Mouse (Mus musculus): ENCODE results near the gene Snx3.

Gene Snx3

DNA sequence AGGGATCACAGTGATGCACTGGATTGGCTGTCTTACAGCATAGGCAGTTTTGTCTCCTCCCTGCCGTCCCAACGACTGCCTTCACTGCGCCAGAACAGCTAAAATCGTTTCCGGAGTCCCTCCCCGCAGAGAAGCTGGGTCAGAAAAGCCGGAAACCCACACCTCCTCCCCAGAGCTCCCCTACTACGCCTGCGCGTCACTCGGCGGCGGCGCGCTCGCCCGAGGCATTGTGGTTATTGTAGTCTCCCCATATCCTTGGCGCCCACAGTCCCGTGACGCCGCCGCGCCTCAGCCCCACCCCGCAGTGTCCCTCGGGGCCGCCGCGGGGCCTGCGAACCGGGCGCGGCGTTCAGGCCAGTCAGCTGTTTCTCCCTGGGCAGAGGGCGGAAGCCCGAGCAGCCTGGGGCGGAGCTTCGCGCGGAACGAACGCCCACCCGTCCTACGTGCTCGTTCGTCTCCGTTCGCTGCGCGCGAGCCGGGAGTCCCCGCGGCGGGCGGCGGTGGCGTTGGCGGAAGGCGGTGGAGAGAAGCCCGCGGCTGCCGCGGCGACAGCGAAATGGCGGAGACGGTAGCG lies at the start of gene Snx3:
Gene Snx3, plus strand, starts transcription at position 256 of the 574 bp plus-strand sequence.
- DNase-seq (ENCODE audit: low spot score): peak; percentile 93

DNA sequence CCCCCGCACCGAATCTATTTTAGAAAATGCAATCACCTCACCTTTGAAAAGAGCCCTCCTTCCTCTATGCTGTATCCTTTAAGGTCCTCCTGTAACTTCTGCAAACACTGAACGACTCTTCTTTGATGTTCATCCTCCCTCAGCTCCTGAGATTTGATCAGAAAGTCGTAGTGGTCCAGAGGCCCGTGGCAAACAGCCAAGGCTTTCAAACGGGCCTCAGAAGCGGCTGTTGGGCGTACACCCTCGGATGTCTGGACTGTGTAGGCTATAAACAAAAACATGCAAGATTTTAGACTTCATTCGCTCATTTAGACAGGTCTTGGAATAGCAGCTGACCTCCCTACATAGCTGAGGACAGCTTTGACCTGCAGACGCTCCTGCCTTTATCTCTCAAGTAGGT lies 47.6 kb upstream of the Snx3 start:
- no peak for DNase-seq (ENCODE audit: low spot score)

DNA sequence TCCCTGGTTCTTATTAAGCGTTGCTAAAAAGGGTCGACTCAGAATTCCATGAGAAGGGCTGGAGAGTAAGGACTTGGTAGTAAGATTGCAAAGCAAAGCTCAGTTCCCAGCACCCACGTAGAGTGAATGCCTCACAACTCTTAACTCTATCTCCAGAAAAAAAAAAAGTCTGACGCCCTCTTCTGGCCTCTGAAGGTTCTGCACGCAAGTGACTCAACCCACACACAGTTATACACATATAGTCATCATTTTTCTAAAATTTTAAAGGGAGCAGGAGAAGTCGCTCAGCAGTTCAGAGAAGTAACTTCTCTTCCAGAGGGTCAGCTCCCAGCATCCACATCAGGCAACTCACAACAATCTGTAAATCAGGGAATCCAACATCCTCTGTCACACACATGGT lies 47.1 kb upstream of the Snx3 start:
- DNase-seq (ENCODE audit: low spot score): no peak

DNA sequence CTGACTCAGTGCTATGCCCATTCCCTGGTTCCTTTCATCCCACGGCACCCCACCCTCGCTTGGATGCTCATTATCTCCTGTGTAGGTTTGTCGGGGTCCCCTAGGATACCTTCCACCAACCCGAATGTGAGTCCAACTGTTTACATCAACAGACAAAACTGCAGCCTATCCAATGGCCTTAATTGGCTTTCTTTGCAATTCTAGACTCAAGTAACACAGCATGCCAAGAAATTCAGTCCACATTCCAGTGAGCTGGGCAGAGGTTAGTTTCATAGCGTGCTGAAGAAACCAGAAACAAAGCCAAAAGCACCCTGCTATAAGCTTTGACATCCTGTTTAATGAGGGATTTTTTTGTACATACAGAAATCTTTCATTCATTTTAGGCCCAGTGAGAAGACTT lies 45.8 kb upstream of the Snx3 start:
- DNase-seq (ENCODE audit: low spot score): no peak

DNA sequence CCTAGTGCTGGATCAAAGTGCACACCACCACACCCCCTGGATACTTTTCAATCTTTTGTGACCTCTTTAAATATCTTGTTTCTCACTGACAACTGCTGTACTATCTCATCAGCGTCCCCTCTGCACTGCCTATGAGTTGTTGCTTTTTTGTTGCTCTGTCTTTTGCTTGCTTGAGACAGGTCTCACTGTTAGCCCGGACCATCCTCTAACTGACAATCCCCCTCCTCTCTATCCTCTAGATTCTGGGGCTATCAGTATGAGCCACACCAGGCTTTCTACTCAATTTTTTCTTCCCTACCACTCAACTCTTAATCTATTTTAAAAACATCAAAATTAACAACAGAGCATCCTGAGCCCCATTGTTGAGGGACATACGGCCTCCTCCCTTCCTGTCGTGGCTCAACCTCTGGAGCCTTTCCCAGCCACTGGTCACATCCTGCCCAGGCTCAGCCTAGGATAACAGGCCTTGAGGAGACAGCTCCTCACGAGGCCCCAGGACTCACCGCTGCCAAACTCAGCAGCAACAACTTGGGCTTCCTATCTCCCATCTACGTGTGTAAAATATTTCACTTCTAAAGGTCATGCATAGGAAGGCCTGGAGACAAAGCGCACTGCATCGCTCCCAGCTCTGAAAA lies 44.2 kb upstream of the Snx3 start:
- no peak for DNase-seq (ENCODE audit: low spot score)

DNA sequence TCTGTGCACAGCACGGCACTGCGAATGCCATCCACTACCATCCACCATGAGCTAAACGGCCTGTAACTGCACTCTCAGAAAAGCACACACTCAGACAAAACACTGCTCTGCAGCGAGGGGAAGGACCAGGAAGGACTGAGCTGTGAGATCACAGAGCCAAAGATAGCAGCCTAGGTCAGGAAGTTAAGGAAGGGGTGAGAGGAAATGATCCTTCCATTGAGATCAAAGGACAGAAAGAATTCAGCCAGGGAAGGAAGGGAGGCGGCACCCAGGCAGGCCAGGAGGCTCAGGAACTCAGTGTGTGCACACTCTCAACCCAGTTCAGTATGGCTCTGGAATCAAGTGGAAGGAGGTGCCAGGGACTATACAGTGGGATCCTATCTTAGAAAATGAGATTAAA lies 37.6 kb upstream of the Snx3 start:
- DNase-seq (ENCODE audit: low spot score): no peak

DNA sequence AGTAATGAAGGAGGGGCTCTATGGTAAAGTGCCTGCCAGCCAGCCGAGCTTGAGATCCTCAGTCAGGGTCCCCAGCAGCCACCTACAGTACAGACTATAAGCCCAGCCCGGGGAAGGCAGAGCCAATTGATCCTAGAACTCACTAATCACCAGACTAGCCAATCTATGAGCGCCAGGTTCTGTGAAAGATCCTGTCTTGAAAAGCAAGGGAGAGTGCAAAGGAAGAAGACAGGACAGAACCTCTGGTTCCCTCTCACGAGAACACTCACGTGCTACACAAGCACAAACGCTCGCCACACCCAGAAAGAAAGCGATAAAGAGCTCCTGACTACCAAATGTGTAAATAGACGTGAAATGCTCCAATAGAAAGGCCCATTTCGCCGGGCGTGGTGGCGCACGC lies 37.0 kb upstream of the Snx3 start:
- no peak for DNase-seq (ENCODE audit: low spot score)

DNA sequence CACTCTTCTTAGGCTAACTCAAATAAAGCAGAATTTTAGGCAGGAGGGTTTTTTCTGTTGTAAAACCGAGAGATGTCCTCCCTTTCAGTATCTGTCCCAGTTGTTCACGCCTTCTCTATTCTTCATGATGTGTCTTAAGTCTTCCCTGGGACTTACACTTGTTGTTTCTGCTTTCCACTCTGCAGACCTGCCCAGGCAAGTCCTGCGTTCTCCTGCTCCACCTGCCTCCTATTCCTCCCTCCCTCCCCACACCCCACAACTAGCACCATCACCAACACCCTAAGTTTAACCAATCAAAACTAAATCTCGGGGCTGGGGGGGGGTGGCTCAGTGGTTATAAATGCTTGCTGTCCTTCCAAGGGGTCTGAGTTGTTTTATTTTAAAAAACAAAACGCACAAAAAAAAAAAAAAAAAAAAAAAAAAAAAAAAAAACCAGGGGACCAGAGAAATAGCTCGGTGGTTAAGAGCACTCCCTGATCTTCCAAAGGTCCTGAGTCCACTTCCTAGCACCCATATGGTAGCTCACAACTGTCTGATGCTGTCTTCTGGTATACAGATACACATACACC lies 26.8 kb upstream of the Snx3 start:
- no peak for DNase-seq (ENCODE audit: low spot score)

DNA sequence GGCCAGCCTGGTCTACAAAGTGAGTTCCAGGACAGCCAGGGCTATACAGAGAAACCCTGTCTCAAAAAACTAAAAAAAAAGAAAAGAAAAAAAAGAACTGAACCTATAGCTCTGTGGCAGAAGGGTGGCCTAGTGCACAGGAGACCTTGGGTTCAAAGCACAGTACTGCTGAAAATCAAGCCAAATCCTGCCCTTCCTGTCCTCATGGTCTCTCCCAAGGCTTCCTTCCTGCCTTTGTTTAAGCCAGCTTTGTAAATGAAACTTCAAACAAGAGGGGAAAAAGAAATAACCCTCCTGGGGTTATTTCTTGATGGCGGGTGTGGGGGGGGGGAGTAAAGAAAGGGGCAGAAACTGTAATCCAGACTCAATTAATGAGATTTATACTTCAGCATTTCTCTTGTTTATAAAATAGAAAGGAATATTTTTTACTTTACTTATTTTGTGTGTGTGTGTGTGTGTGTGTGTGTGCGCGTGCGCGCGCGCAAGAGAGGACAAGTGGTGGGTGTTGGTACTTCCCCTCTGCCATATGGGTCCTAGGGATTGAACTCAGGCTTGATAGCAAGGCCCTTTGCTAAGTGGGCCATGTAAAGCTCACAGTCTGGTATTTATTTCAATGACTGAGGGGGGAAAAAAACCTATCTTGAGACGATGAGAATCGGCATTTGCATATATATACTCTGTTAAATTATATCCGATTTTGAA lies 24.9 kb upstream of the Snx3 start:
- DNase-seq (ENCODE audit: low spot score): no peak

DNA sequence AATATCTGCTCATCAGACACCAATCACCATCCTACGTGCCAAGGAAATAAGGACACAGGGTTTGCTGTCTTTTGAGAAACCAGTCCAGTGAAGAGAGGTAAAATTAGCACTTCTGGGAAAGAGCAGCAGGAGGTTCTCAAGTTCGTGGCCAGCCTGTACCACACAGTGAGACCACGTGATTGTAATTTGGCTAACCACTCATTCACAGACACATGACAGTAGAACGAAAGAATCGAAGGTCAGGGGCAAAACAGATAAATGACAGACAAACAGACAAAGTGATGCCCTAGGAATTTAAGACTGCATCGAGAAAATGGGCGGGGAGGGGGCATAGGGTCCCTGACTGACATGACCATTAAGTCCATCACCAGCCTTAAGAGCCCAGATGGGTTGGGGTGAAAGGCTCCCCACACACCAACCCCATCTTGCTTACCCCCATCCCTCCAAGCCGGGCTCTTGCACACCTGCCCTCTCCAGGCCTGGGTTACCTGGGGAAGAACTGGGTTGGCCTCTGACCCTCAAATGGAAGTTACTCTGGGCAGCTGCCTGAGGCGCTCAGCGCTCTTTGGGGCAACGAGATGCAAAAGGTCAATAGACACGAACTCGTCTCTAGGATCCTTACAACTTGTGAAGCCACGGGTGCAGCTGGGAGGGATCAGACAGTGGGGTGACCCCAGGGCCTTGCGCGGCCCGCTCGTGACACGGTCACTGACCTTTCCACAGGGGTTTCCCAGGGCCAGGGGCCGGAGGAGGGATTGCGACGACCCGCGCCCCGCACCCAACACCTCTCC lies 24.1 kb upstream of the Snx3 start:
- DNase-seq (ENCODE audit: low spot score): no peak

DNA sequence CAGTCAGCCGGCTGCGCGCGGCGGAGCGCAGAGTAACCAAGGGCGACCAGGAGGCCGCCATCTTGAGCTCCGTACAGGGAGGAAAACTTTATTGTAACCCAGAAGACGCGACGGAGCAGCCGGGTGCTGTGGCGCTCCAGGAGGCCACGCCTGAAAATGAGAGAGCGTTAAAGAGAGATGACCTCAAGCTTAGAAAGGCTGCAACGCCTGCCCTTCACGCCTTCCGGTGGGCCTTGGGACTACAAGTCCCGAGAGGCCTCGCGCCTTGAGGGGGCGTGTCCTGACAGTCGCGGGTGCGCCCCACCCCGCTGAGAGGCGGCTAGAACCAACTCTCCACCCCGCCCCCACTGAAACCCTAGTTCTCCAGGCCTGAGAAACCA lies 23.5 kb upstream of the Snx3 start, which contains the start of gene Afg1l:
Gene Afg1l, minus strand, starts transcription at position 225 of the 380 bp plus-strand sequence.
- DNase-seq (ENCODE audit: low spot score): peak; percentile 92

DNA sequence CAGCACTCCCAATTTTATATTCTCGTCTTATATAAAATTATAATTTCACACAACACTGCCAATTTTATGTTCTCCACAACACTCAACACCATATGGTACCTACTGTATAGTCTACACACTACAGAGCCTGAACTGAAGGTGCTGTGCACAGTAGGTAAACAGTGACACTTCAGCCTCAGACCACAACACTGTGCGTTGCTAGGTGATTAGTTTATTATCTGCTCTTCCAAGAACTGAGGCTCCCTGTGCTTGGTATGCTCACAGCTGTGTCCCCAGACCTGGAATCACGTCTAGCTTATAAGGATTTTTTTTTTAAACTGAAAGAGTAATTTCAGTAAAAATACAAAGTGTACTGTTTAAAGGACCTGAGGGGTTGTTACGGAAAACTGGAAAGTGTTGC lies 21.1 kb upstream of the Snx3 start:
- DNase-seq (ENCODE audit: low spot score): no peak

DNA sequence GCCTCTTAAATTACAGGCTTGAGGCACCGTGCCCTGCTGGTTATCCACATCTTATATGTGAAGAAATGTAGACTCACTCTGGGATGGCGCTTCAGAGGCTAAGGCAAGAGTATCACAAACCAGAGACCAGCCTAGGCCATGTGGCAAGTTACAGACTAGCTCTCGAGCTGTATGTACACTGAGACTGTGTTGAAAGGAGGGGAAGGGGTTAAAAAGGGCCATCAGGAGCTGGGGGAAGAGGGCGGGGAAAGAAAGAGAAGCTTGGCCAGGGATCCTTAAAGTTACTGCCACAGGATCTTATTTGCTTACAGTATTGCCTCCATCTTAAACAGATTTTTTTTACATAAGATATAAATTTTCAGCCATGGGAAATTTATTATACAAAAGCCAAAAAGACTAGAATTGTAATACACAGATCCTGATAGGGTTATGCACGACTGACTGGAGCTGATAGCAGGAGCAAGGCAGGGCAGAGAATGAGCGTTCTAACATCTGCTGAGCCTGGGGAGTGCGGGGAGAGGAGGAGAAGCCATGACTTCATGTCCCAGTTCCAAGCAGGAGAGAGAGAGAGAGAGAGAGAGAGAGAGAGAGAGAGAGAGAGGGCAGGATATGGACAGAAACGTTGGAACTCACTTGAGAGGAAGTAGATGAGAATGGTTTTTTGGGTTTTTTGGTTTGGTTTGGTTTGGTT lies 13.1 kb upstream of the Snx3 start:
- no peak for DNase-seq (ENCODE audit: low spot score)

DNA sequence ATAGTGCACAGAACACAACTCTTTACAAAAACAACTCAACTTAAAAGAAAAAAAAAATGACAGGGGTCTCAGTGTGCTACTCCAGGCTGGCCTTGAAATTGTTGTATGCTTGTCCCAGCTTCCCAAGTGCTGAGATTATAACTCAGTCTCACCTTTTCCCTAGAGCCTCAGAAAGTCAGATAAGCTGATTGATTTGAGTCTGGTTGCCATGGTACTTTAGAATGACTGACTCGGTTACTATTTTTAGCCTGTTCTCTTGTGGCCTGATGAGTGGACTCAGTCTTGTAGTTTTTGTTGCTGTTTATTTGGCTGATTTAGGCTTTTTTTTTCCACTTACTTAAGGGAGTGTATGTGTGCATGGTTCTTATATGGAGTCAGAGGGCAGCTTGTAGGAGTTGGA lies 10.7 kb upstream of the Snx3 start:
- no peak for DNase-seq (ENCODE audit: low spot score)

DNA sequence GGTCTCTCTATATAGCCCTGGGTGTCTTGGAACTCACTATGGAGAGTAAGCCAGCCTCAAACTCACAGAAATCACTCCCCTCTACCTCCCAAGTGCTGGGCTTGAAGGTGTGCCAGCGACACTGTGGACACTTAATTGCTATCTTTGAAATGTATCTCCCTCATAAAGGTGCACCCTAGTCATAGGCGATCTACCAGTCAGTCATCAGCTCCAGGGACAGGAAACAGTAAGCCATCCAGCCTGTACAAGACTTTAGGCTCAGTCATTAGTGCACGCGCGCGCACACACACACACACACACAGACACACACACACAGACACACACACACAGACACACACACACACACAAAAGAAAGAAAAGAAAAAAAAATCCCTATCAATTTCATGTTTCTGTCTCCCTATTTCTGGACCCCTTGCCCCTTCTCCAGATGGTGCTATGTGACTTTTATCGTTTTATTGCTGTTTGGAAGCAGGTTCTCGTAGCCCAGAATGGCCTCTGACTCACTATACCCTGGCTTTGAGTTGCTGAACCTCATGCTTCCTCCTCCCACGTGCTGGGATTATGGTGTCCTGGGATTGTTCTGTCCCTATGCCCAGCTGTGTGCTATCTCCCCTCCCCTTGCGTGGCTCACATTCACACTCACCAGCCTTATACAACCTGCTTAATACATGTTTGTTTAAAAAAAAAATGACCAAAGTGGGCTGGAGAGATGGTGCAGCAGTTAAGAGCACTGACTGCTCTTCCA lies 9.6 kb upstream of the Snx3 start:
- no peak for DNase-seq (ENCODE audit: low spot score)

DNA sequence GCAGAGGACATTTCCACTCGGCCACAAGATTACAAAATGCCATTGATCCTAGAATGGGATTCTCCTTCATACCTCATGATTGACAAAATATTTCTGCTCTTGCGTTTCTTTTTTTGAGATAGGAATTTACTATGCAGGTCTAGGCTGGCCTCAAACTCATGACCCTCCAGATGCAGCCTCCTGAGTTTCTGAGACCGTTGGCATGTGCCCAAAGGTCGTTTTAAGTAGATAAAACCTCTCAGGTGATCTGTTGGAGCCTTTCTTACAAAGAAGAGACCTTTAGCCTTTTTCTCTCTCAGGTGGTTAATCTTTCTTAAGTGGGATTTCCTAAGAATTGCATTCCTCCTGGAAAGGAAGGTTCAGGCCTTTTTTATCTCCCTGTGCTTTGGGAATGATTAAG lies 8.8 kb upstream of the Snx3 start:
- DNase-seq (ENCODE audit: low spot score): no peak

DNA sequence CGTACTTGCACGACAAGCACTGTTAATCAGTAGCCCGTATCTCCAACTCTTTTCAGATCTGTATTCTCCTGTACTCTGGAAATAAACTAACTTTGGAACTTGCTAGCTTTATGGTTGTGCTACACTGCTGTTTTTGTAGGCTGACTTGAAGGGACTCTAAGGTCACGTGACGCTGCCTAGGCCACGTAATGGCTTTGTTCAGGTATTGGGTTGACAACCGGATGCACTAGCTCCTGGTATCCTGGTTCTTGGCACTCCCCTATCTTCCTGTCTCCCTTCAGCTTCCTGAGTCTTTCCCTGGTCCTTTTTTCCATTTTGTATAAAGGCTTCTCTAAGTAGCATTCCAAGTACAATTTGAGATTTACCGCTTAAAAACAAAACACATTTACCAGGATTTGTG lies 1.2 kb upstream of the Snx3 start:
- DNase-seq (ENCODE audit: low spot score): no peak

DNA sequence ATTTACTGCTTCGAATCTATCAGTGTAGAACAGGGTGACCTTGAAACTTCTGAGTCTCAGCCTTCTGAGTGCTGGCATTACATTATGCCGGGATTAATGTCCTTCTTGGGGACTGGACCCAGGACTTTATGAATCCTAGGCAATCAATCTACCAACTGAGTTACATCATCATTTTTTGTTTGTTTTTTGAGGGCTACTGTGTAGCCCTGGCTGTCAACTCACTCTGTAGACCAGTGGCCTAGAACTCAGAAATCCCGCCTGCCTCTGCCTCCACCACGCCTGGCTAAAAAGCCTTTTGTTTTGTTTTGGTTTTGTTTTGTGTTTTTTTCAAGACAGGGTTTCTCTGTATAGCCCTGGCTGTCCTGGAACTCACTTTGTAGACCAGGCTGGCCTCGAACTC lies 669 bp upstream of the Snx3 start:
- DNase-seq (ENCODE audit: low spot score): no peak

DNA sequence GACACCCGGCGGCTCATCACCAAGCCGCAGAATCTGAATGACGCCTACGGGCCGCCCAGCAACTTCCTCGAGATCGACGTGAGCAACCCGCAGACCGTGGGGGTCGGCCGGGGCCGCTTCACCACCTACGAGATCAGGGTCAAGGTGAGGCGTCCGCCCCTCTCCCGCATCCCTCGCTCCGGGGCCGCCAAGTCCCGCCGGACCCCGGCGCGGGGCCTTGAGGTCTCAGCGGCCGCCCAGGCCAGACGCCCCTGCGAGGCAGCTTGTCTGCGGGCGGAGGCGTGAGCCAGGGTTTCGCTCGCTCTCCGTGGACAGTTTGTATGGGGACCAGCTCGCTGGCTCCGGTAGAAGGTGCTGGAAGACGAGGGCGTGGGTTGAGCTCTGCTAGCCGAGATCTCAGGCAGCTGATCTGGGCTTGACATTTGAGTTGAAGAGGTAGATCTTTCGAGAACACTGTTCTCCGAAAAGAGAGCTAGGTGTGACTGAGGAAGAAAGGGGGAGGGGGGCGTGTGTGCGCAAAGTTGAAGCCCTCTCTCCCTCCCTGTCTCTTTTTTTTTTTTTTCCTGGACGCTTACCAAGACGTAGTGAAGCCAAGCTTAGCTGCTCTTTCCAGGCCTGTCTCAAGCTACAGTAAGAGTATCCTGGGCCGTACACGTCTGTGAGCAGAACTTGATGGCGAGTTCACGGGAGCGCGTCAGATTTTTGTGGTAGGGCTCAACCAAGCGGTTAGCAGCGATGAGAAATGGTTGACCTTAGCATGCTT lies 700 bp downstream of the Snx3 start:
- DNase-seq (ENCODE audit: low spot score): peak; percentile 47

DNA sequence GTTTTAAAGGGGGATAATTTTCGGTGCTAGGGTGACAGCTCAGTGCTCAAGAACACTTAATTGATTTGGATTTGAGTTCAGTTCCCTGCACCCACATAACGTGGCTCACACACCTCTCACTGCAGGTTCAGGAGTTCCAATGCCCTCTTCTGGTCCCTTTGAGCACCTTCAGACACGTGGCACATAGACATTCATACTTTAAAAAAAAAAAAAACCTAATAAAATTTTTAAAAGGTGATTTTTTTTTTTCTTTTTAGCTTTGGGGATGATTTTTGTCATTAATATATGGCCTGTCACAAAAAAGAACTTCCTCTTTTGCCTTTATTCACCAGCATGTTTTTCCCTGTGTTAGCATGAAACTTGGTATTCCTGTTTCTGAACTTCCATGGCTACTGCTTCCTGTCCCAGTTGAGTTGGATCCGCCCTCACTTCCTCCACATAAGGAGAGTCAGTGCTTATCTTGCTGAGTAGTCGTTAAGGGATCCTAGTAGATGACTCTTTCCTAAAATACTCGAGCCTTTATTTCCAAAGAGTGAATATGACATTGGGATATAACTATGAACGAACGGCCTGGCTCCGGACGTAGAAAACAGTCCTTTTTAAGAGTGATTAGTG lies 2.4 kb downstream of the Snx3 start:
- no peak for DNase-seq (ENCODE audit: low spot score)

Measured in ovary, postnatal 14 days (tissue).